Mouse (Mus musculus) hindbrain, embryonic 13.5 days (tissue): ENCODE results near the gene Mark3. TPM values are rescaled to one million over a fixed set of nuclear protein-coding genes. Genes with fewer than 3 reads are reported as not detected.
A peak's percentile ranks its signal among the peaks of the same experiment; 100 is the strongest.

Experiments used
- ATAC-seq: fragments of 200-750 bp; cut with Nextera tagmentation; 2 replicates; pipeline ENCODE4 v1.8.0; 2017; ENCODE audit warnings: moderate TSS enrichment; ENCODE audit not compliant: low FRiP score
- H3K27ac ChIP-seq: fragments of 300-500 bp; sonication (generic); 2 replicates; pipeline ENCODE4 v1.5.1; 2015; ENCODE audit warnings: inconsistent platforms, mild to moderate bottlenecking, moderate library complexity
- H3K27me3 ChIP-seq: fragments of 300-500 bp; sonication (generic); 2 replicates; pipeline ENCODE4 v1.6.1; 2015; ENCODE audit warnings: mild to moderate bottlenecking, inconsistent platforms
- H3K36me3 ChIP-seq: fragments of 300-500 bp; sonication (generic); 2 replicates; pipeline ENCODE4 v1.6.1; 2015; ENCODE audit warnings: mild to moderate bottlenecking, inconsistent platforms
- H3K4me1 ChIP-seq: fragments of 300-500 bp; sonication (generic); replicated peaks from 2 replicates; pipeline ENCODE4 v1.6.1; 2015; ENCODE audit warnings: inconsistent platforms
- H3K4me2 ChIP-seq: fragments of 300-500 bp; sonication (generic); 2 replicates; pipeline ENCODE4 v1.6.1; 2015; ENCODE audit warnings: inconsistent platforms, mild to moderate bottlenecking, moderate library complexity
- H3K4me3 ChIP-seq: fragments of 300-500 bp; sonication (generic); 2 replicates; pipeline ENCODE4 v1.5.1; 2015; ENCODE audit warnings: mild to moderate bottlenecking, inconsistent platforms
- H3K9ac ChIP-seq: fragments of 300-500 bp; sonication (generic); 2 replicates; pipeline ENCODE4 v1.6.1; 2015; ENCODE audit warnings: mild to moderate bottlenecking, inconsistent platforms
- H3K9me3 ChIP-seq: fragments of 300-500 bp; sonication (generic); 2 replicates; pipeline ENCODE4 v1.6.1; 2016; ENCODE audit warnings: inconsistent platforms
- WGBS: fragments of 180-500 bp; shearing (Covaris S2); methylation state at CpG from one replicate; pipeline ENCODE4 v1.1.7; 2015; 5-methylcytosine and 5-hydroxymethylcytosine counted together
- polyA plus RNA-seq: library from polyadenylated mRNA; unstranded; fragments of >200 nt; fragmentation: Nextera tagmentation; extraction: Ambion mirVana; gene quantifications from 2 replicates; pipeline ENCODE4 v1.2.1, GENCODE M21; 2015

The Mark3 gene
- polyA plus RNA-seq, 1 experiment from 2014 or later = 50.9 TPM

GRCm38 (mm10) chr12:111598902-111599301 lies 24.6 kb downstream of the Mark3 start:
- Histone ChIP-seq H3K36me3 (peaks cover 69% of the 10 kb centered on the region), H3K4me1 (no peaks in the 10 kb centered on the region), H3K27me3 (no peaks in the 10 kb centered on the region), H3K27ac (no peak overlapping the region), H3K9ac (no peak overlapping the region), H3K4me2 (no peak overlapping the region), H3K9me3 (no peaks in the 10 kb centered on the region), H3K4me3 (no peak overlapping the region)
- 93% methylated on average over 1 of the region's 1 CpGs for WGBS
- ATAC-seq = no peak

GRCm38 (mm10) chr12:111599640-111600039 lies 25.3 kb downstream of the Mark3 start:
- Histone ChIP-seq H3K9me3 (no peaks in the 10 kb centered on the region), H3K9ac (no peak overlapping the region), H3K27ac (no peak overlapping the region; the same call in 1 of the 2 replicates), H3K27me3 (no peaks in the 10 kb centered on the region), H3K36me3 (peaks cover 64% of the 10 kb centered on the region), H3K4me2 (no peak overlapping the region), H3K4me3 (no peak overlapping the region), H3K4me1 (no peaks in the 10 kb centered on the region)
- WGBS = 96% methylated on average over 5 of the region's 5 CpGs
- ATAC-seq = no peak

- no peak overlapping the region for H3K4me3 ChIP-seq
- ATAC-seq = no peak
- H3K9me3 ChIP-seq = no peaks in the 10 kb centered on the region
- 0 out of 2 replicates have a peak, but pooled peaks cover 6% of the 10 kb centered on the region for H3K4me1 ChIP-seq
- H3K4me2 ChIP-seq = no peak overlapping the region
- no peak overlapping the region for H3K27ac ChIP-seq
- H3K36me3 ChIP-seq = peaks cover 45% of the 10 kb centered on the region
- no peak overlapping the region for H3K9ac ChIP-seq
- 91% methylated on average over 3 of the region's 3 CpGs for WGBS
- H3K27me3 ChIP-seq = no peaks in the 10 kb centered on the region
Observed at GRCm38 (mm10) chr12:111603871-111604270, 29.5 kb downstream of the Mark3 start.

- Histone ChIP-seq H3K27me3 (no peaks in the 10 kb centered on the region), H3K9me3 (no peaks in the 10 kb centered on the region), H3K36me3 (peaks cover 38% of the 10 kb centered on the region), H3K4me3 (no peak overlapping the region), H3K4me2 (no peak overlapping the region), H3K4me1 (0 out of 2 replicates have a peak, but pooled peaks cover 6% of the 10 kb centered on the region), H3K9ac (no peak overlapping the region), H3K27ac (no peak overlapping the region)
- no peak for ATAC-seq
- WGBS = 90% methylated on average over 2 of the region's 2 CpGs
Observed at GRCm38 (mm10) chr12:111605619-111606018, 31.3 kb downstream of the Mark3 start.

- no peak for ATAC-seq
- H3K9ac ChIP-seq = no peak overlapping the region
- no peaks in the 10 kb centered on the region for H3K27me3 ChIP-seq
- H3K4me1 ChIP-seq = 0 out of 2 replicates have a peak, but pooled peaks cover 6% of the 10 kb centered on the region
- no peak overlapping the region for H3K4me3 ChIP-seq
- WGBS = 39% methylated on average over 5 of the region's 5 CpGs
- no peak overlapping the region for H3K27ac ChIP-seq
- peaks cover 48% of the 10 kb centered on the region for H3K36me3 ChIP-seq
- no peak overlapping the region for H3K4me2 ChIP-seq
- no peaks in the 10 kb centered on the region for H3K9me3 ChIP-seq
Observed at GRCm38 (mm10) chr12:111608015-111608414, 33.7 kb downstream of the Mark3 start.

GRCm38 (mm10) chr12:111614475-111615141 lies 40.3 kb downstream of the Mark3 start:
- H3K9me3 ChIP-seq = no peaks in the 10 kb centered on the region
- no peak overlapping the region for H3K9ac ChIP-seq
- H3K4me3 ChIP-seq = no peak overlapping the region
- no peaks in the 10 kb centered on the region for H3K27me3 ChIP-seq
- no peak overlapping the region for H3K27ac ChIP-seq
- WGBS = 88% methylated on average over 5 of the region's 5 CpGs
- no peaks in the 10 kb centered on the region for H3K4me1 ChIP-seq
- H3K36me3 ChIP-seq = peaks cover 51% of the 10 kb centered on the region
- no peak overlapping the region for H3K4me2 ChIP-seq
- no peak for ATAC-seq

GRCm38 (mm10) chr12:111618266-111618665 lies 43.9 kb downstream of the Mark3 start:
- H3K4me3 ChIP-seq = no peak overlapping the region
- H3K9me3 ChIP-seq = no peaks in the 10 kb centered on the region
- H3K4me2 ChIP-seq = no peak overlapping the region
- ATAC-seq = no peak
- 88% methylated on average over 7 of the region's 7 CpGs for WGBS
- no peak overlapping the region for H3K9ac ChIP-seq
- peaks cover 48% of the 10 kb centered on the region for H3K36me3 ChIP-seq
- no peaks in the 10 kb centered on the region for H3K4me1 ChIP-seq
- no peak overlapping the region for H3K27ac ChIP-seq
- H3K27me3 ChIP-seq = no peaks in the 10 kb centered on the region

GRCm38 (mm10) chr12:111648061-111648645 lies 73.8 kb downstream of the Mark3 start:
- Histone ChIP-seq H3K9me3 (no peaks in the 10 kb centered on the region), H3K36me3 (peaks cover 92% of the 10 kb centered on the region)

GRCm38 (mm10) chr12:111652953-111653352 lies 78.6 kb downstream of the Mark3 start:
- peaks cover 84% of the 10 kb centered on the region for H3K36me3 ChIP-seq
- no peaks in the 10 kb centered on the region for H3K27me3 ChIP-seq
- no peaks in the 10 kb centered on the region for H3K9me3 ChIP-seq
- peaks cover 8% of the 10 kb centered on the region; the same call in 1 of the 2 replicates for H3K4me1 ChIP-seq
- H3K9ac ChIP-seq = no peak overlapping the region
- WGBS = 91% methylated on average over 3 of the region's 3 CpGs
- H3K4me3 ChIP-seq = no peak overlapping the region
- ATAC-seq = no peak
- H3K4me2 ChIP-seq = no peak overlapping the region
- no peak overlapping the region for H3K27ac ChIP-seq

More at GRCm38 (mm10) chr12:111648061-111648645, 73.8 kb downstream of the Mark3 start:
- Histone ChIP-seq H3K27ac (0 out of 2 replicates have a peak overlapping the region, but pooled peaks have one; percentile 23), H3K27me3 (no peaks in the 10 kb centered on the region), H3K9ac (no peak overlapping the region), H3K4me2 (no peak overlapping the region), H3K4me1 (0 out of 2 replicates have a peak, but pooled peaks cover 4% of the 10 kb centered on the region), H3K4me3 (no peak overlapping the region)
- 57% methylated on average over 6 of the region's 6 CpGs for WGBS
- 0 out of 2 replicates have a peak, but pooled peaks have one; percentile 49 for ATAC-seq

- Histone ChIP-seq H3K4me1 (peaks cover 5% of the 10 kb centered on the region; the same call in 1 of the 2 replicates), H3K27me3 (no peaks in the 10 kb centered on the region), H3K36me3 (peaks cover 81% of the 10 kb centered on the region), H3K27ac (no peak overlapping the region), H3K9ac (peak overlapping the region; percentile 29; the same call in 1 of the 2 replicates), H3K4me2 (no peak overlapping the region), H3K4me3 (no peak overlapping the region), H3K9me3 (no peaks in the 10 kb centered on the region)
- no peak for ATAC-seq
- 28% methylated on average over 3 of the region's 3 CpGs for WGBS
Observed at GRCm38 (mm10) chr12:111653434-111653833, 79.1 kb downstream of the Mark3 start.

- no peaks in the 10 kb centered on the region for H3K27me3 ChIP-seq
- H3K27ac ChIP-seq = no peak overlapping the region
- no peak overlapping the region for H3K4me2 ChIP-seq
- H3K9me3 ChIP-seq = no peaks in the 10 kb centered on the region
- 93% methylated on average over 11 of the region's 11 CpGs for WGBS
- no peak for ATAC-seq
- no peak overlapping the region for H3K4me3 ChIP-seq
- no peak overlapping the region for H3K9ac ChIP-seq
- peaks cover 4% of the 10 kb centered on the region; the same call in 1 of the 2 replicates for H3K4me1 ChIP-seq
- H3K36me3 ChIP-seq = peaks cover 81% of the 10 kb centered on the region
Observed at GRCm38 (mm10) chr12:111655695-111656094, 81.4 kb downstream of the Mark3 start.

GRCm38 (mm10) chr12:111659331-111659730 lies 85.0 kb downstream of the Mark3 start:
- peaks cover 5% of the 10 kb centered on the region for H3K4me1 ChIP-seq
- no peak overlapping the region for H3K4me3 ChIP-seq
- H3K27me3 ChIP-seq = no peaks in the 10 kb centered on the region
- no peak overlapping the region for H3K9ac ChIP-seq
- H3K36me3 ChIP-seq = peaks cover 76% of the 10 kb centered on the region
- 98% methylated on average over 4 of the region's 4 CpGs for WGBS
- no peak overlapping the region for H3K4me2 ChIP-seq
- no peak for ATAC-seq
- H3K27ac ChIP-seq = no peak overlapping the region
- no peaks in the 10 kb centered on the region for H3K9me3 ChIP-seq
